Mouse (Mus musculus): ENCODE data around the gene Frmpd1.
A peak's percentile ranks its signal among the peaks of the same experiment; 100 is the strongest.

Gene Frmpd1

DNA sequence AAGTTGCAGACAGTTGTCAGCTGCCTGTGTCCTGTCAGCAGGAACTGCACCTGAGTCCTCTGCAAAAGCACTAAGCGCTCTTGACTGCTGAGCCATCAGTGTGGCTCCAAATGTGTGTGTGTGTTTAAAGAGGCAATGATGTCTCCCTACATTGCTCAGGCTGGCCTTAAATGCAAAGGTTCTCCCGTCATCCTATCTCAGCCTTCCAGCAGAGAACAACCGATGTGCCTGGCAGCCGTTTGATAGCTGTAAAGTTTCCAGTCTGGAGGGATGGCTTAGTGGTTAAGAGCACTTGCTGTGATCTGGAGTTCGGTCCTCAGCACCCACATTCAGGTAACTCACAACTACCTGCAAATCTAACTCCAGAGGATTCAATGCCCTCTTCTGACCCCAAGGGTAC is 56.7 kb downstream of the Frmpd1 start:
- no peak for DNase-seq (ENCODE audit: low spot score)

DNA sequence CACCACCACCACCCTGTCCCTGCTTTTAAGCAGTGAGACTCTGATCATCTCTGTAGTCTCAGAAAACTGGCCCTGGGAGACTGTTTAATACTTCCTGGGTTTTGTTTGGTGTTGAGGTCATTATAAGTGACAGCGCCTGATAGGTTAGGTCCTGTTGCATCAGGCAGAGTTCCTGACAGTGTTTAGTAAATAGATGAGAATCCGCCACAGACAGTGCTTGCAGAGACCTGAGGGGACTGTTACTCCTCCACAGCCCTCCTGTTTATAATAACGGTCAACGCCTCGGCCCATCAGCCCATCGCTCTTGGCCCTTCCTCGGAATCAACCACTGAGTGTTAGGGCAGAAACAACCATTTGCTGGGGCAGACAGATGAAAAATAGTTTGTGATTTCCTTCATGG is 57.5 kb downstream of the Frmpd1 start:
- no peak for DNase-seq (ENCODE audit: low spot score)

DNA sequence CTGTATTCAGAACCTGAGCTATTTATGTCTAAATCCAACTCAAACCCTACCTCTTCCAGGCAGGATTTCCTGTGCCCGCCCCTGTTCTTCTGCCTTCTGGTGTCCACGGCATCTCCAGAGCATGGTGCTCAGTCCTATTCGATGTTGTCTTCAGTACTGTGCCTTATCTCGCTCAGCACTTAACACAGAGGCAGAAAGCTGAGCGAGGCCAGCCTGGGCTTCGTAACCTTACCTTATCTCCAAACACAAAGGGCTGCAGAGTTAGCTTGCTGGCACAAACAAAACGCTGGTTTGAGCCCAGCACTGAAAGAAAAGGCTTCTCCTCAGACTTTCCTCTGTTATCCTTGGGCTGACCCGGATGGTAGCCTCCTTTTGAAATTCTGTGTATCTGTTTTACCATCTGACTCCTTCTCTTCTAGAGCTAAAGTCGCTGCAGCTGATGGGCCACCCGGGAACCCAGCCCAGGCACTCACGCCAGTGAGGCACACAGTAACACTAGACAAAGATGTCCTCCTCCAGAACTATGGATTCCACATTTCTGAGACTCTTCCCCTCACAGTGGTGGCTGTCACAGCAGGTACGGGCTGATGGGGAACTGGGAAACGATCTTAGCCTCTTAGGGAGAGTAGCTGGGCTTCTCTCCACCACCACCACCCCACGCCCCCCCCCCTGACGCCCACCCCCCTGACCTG is 58.7 kb downstream of the Frmpd1 start:
- DNase-seq (ENCODE audit: low spot score), result no peak

DNA sequence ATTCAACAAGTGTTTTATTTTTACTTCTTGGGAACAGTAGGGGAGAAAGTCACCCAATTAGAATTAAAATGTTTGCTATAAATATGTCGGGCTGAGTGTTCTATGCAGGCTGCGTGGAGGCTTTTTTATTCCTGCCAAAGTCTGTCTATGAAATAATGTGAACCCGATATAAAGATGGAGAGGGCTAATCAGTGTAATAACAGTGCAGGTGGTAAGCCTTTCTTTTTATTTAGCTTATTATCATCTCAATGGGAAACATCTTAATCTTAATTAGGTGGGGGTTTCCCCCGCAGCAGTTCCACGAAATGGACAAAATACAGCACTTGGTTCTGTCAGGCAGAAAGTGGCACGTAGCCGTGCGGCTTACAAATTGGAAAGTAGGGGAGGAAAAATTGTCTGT is 66.6 kb downstream of the Frmpd1 start:
- no peak for DNase-seq (ENCODE audit: low spot score)

GRCm38 (mm10) chr4:45252861-45253262 is 68.2 kb downstream of the Frmpd1 start:
- no peak for DNase-seq (ENCODE audit: low spot score)

- no peak for DNase-seq (ENCODE audit: low spot score)
Measured at GRCm38 (mm10) chr4:45253839-45254601, 69.3 kb downstream of the Frmpd1 start.

- DNase-seq (ENCODE audit: low spot score), result no peak
Measured at GRCm38 (mm10) chr4:45259232-45259832, 74.7 kb downstream of the Frmpd1 start.

DNA sequence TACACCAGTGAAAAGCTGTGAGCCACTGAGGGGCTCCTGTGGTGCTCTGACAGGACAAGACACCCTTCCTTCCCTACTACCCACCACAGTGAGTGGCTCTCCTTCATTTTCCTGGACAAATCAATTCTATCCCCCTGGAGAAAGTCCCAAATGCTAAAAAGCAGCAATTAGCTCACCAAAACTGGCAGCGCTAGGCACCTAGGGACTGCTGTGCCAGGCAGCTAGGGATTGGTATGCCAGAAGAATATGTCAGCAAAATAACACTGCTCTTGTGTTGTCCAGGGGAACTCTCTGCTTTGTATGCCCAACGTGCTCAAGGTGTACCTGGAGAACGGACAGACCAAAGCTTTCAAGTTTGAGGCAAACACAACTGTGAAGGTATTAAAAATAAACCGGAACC is 76.9 kb downstream of the Frmpd1 start:
- DNase-seq (ENCODE audit: low spot score), result no peak

DNA sequence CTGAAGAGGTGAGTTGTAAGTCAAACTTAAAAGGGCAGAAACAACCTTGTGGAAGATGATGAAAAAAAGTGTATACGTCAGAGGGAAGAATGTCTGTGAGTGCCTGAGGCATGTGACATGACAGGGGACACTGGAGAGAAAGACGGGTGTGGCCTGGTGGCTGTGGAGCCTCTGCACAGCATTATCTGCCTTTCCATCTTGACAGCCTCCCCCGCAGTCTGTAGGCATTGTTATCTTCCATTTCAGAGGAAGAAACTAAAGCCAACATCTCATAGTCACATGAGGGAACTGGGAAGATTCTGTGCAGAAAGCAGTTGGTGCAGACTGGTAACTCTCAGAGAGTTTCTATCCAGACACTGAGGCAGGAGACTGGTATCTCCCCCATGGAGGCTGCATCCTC is 83.2 kb downstream of the Frmpd1 start:
- no peak for DNase-seq (ENCODE audit: low spot score)

- no peak for DNase-seq (ENCODE audit: low spot score)
Measured at GRCm38 (mm10) chr4:45271041-45271452, 86.4 kb downstream of the Frmpd1 start.

- DNase-seq (ENCODE audit: low spot score), result no peak
Measured at GRCm38 (mm10) chr4:45275770-45276169, 91.1 kb downstream of the Frmpd1 start.

DNA sequence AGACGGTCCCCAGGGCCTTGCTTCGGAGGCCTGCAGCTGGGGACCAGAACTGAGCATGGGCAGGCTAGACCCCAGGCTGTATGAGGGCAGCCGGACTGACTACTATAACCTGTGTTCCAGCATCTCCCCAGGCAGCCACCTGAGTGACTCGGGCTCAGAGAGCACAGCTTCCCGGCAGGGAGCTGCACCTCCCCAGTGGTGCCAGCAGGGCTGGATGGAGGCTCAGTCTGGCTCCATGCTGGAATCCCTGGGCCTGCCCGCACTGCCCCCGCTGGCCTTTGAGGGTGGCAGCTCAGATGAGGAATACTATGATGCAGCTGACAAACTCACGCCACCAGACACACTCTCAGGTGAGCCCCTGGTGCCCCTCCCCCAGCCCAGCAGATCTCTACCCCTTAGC is 94.6 kb downstream of the Frmpd1 start:
- DNase-seq (ENCODE audit: low spot score), result no peak

DNA sequence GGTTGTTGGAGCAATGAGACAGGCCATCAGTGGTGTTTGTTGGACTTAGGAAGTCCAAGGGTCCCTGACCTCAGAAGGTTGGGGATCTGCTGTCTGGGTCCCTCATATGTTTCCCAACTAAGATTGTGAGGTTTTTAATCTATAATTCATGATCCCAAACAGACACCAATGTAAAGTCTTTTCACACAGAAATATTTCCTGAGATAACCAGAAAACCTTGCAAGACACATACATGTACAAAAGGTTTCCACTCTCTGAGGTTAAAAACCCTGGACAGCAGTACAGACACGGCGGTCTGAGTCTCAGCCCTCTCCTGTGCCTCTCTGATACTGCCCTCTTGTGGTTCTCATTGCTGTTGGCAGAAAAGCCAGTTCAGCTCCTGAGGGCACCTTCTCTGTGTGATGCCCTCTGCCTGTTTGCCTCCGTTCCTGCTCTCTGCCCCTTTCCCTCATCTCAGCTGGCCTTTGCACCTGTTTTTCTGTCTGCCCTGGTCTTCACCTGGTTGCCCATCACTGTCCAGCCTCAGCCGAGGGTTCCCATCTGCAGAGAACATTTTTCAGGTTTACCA is 95.4 kb downstream of the Frmpd1 start:
- peak; percentile 76 for DNase-seq (ENCODE audit: low spot score)

GRCm38 (mm10) chr4:45286318-45286717 is 101.6 kb downstream of the Frmpd1 start:
- peak; percentile 38 for DNase-seq (ENCODE audit: low spot score)

DNA sequence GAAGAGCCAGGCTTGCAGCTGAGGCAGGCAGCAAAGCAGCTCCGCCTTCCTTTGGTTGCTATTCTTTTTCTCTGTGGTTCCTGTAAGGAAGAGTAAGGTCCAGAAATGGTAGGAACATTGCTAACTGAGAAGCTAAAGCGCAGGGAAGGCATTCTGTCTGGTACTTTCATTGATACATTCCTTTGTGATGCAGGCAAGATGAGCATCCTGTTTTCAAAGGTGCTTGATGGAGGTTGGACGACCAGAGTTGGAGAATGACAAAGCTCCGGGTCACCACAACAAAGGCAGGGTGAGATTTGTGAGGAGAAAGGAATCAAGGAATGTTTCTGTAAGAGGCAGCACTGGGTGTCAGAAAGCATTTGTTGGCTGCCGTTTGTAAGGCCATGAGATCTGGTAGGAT is 103.2 kb downstream of the Frmpd1 start:
- DNase-seq (ENCODE audit: low spot score), result no peak

DNA sequence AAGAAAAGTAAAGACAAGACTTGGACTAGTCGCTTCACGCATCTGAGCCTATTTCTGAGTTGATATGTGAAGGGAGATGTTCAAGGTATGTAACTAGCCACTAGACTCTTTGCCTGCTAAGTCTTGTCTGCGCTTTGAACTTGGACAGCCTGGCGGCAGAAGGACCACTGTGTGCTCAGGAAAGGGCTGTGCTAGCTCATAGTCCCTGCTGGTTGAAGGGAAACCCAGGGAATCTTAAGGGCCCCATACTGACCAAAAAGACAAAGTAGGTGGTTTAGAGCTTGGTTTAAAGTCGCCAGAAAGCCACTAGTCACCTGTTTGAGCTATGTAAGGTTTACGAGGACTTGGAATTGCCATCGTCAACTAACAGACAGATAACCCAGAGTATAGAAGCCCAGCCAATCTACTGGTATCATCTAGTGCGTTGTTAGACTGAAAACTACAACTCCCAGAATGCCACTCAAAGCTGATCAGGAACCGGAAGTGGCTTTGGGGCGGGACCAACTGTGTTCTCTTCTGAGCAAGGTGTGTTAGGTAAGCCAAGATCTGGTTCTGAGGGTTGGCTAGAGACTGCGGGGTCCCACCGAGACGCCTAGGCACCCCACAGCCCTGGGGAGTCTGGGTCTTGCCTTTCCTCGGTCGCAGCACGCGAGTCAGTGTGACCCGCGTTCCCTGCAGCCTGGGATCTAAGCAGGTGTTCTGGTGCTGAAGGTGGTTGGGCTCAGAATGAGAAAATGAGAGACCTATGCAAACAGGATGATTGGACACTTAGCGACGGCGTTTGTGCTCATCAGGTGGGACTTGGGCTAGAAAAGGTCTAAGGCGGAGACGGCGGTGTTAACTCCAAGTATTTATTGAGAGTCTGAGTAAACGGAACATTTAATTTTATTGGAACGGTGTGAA is 112.2 kb downstream of the Frmpd1 start, which contains the start of gene Trmt10b:
Gene Trmt10b, plus strand, starts transcription at position 466 of the 903 bp plus-strand sequence.
- peak; percentile 68 for DNase-seq (ENCODE audit: low spot score)

- DNase-seq (ENCODE audit: low spot score), result no peak
Measured at GRCm38 (mm10) chr4:45305536-45305935, 120.9 kb downstream of the Frmpd1 start.

- DNase-seq (ENCODE audit: low spot score), result no peak
Measured at GRCm38 (mm10) chr4:45308046-45308445, 123.4 kb downstream of the Frmpd1 start.

- DNase-seq (ENCODE audit: low spot score), result no peak
Measured at GRCm38 (mm10) chr4:45308606-45309005, 123.9 kb downstream of the Frmpd1 start.

DNA sequence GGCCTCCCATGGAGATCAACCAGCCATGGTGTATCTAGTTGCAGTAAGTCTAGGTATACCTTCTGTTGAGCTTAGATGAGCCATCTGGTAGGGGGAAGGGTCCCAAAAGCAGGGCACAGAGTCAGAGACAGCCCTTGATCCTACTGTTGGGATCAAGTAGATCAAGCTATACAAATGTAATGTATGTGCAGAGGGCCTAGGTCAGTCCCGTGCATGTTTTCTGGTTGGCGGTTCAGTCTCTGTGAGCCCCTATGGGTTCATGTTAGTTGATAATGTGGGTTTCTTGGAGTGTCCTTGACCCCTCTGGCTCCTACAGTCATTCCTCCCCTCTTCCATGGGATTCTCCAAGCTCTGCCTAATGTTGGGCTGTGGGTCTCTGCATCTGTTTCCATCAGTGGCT is 126.4 kb downstream of the Frmpd1 start:
- DNase-seq (ENCODE audit: low spot score), result no peak

GRCm38 (mm10) chr4:45320159-45320816 is 135.6 kb downstream of the Frmpd1 start:
- peak; percentile 82 for DNase-seq (ENCODE audit: low spot score)

Data from adipocyte (in vitro differentiated cells).